Mouse (Mus musculus) naive thymus-derived CD4-positive, alpha-beta T cell, adult 5 months (primary cell): ENCODE measurements around the gene Ttc6. TPM values are rescaled to one million over a fixed set of nuclear protein-coding genes. Genes with fewer than 3 reads are reported as not detected.

Source experiments
- polyA plus RNA-seq: library from polyadenylated mRNA; unstranded; fragments of 100-300 nt; shearing (Covaris generic); gene quantifications from one replicate; pipeline ENCODE4 v1.2.1, GENCODE M21; 2017

The Ttc6 gene
- polyA plus RNA-seq = not detected

DNA sequence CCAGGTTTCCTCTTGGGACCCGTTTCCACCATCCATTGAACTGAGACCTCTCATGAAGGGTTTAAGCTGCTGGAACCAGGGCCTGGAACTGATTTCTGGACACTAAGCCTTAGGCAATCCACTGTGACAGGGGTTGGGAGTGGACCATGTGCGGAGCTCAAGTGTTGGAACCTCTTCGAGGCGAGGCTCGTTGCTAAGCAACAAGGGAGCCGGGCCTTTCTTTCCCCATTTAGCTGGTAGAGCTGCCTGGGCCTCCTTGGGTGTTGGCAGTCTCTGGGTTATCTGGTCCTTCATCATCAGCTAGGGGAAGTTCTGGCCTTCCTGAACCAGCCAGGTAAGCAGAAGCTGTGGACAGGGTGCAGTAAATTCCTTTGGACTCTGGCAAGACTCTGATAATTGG, at the start of gene Ttc6:
TSS of gene Ttc6 (plus strand) at position 205 of the 400 bp plus-strand sequence.

DNA sequence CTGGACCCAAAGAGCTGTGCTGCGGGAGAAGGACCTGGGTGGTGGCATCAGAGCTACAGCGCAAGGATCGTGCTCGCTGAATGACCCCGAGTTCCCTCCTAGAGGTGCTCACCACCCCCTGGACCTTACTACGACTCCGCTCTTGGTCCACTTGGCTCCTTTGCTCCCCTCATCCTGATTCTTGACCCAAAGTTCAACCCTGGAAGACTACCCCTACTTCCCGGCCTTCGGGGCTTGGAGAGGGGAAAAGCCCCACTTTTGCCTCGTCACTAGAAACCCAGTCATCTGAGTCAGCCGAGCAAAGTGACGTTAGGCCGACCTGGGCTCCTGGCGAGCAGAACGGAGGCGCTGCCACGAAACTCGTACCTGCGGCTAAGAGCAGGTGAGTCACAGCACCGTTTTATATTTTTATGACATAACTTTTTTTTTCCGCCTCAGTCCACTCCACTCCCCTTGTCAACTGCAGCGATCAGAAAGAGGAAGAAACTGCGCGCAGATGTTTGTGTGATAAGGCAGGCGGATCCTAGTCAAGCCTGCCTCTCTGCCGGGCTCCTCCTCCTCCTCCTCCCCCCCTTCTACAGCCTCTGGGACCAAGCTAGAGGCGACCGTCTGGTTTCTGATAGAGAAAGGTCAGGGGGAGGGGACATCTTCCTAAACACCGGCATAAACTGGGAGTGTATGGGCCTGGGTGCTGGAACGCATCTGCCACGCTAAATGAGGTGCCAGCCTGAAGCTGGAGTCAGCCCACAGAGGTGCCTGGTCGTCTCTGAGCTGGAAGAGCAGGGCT, 17.3 kb upstream of the Ttc6 start, which contains the start of gene Foxa1:
TSS of gene Foxa1 (minus strand) at position 502 of the 787 bp plus-strand sequence.

Other genes with a start within 250 kb of the Ttc6 start
- not detected for gene Foxa1, start 17.2 kb upstream of the Ttc6 start, polyA plus RNA-seq